Mouse (Mus musculus): ENCODE data around the gene Pltp. TPM values are rescaled to one million over a fixed set of nuclear protein-coding genes. Genes with fewer than 3 reads are reported as not detected.
"Not testable (repeated sequence)": the region's sequence is repeated elsewhere in the genome, so short reads cannot be mapped to it uniquely, and the experiment has no call there.

Pltp gene
- polyA plus RNA-seq, 1 experiment from 2014 or later: 127 TPM

GRCm38 (mm10) chr2:164813557-164813956 lies 44.0 kb downstream of the Pltp start:
- Histone ChIP-seq H3K4me2 (ENCODE audit: low read length) (no peak overlapping the region), H3K9ac (ENCODE audit: low read depth, low read length) (no peak overlapping the region), H3K27ac (ENCODE audit: low read depth, low read length) (no peak overlapping the region), H3K4me3 (ENCODE audit: low read length) (no peak overlapping the region), H3K36me3 (ENCODE audit: control insufficient read depth, insufficient read depth, low read length) (no peaks in the 10 kb centered on the region), H3K4me1 (ENCODE audit: control insufficient read depth, insufficient read depth, low read depth, low read length) (no peaks in the 10 kb centered on the region), H3K27me3 (replicated peaks; ENCODE audit: control insufficient read depth, insufficient read depth, low read length) (no peaks in the 10 kb centered on the region), H3K9me3 (ENCODE audit: control insufficient read depth, low read length) (no peaks in the 10 kb centered on the region)
- no peak for ATAC-seq
- 72% methylated on average over 2 of the region's 2 CpGs for WGBS

GRCm38 (mm10) chr2:164806614-164807013 lies 50.9 kb downstream of the Pltp start:
- no peaks in the 10 kb centered on the region for H3K9me3 ChIP-seq (ENCODE audit: control insufficient read depth, low read length)
- no peak overlapping the region for H3K4me3 ChIP-seq (ENCODE audit: low read length)
- WGBS: 83% methylated on average over 7 of the region's 7 CpGs

DNA sequence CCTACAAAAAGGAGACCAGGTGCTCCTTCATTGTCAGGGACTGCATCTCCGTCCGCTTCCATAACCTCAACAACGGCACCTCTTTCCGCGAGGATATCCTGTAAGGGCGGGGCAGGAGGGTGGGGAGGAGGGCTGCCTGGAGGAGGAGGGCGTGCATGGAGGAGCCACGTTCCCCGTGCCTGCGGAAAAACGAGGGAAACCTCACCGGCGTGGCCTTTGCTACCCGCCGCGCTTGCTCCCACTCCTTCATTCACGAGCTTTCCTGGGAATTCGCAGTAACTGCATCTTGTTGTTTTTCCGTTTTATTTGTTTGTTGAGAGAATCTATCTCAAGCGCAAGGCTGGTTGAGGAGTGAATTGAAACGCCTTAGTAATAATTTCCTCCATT lies 52.2 kb downstream of the Pltp start:
- ATAC-seq: peak; percentile 15
- Histone ChIP-seq H3K4me2 (ENCODE audit: low read length) (peak overlapping the region; percentile 72), H3K4me1 (ENCODE audit: control insufficient read depth, insufficient read depth, low read depth, low read length) (peaks cover 21% of the 10 kb centered on the region), H3K9ac (ENCODE audit: low read depth, low read length) (peak overlapping the region; percentile 75), H3K36me3 (ENCODE audit: control insufficient read depth, insufficient read depth, low read length) (no peaks in the 10 kb centered on the region), H3K4me3 (ENCODE audit: low read length) (peak overlapping the region; percentile 55), H3K27me3 (replicated peaks; ENCODE audit: control insufficient read depth, insufficient read depth, low read length) (no peaks in the 10 kb centered on the region), H3K27ac (ENCODE audit: low read depth, low read length) (peak overlapping the region; percentile 73), H3K9me3 (ENCODE audit: control insufficient read depth, low read length) (no peaks in the 10 kb centered on the region)
- WGBS: 2% methylated on average over 21 of the region's 21 CpGs

More at GRCm38 (mm10) chr2:164806614-164807013, 50.9 kb downstream of the Pltp start:
- no peak overlapping the region for H3K9ac ChIP-seq (ENCODE audit: low read depth, low read length)
- H3K27ac ChIP-seq (ENCODE audit: low read depth, low read length): no peak overlapping the region
- ATAC-seq: no peak
- no peaks in the 10 kb centered on the region for H3K27me3 ChIP-seq (replicated peaks; ENCODE audit: control insufficient read depth, insufficient read depth, low read length)
- H3K36me3 ChIP-seq (ENCODE audit: control insufficient read depth, insufficient read depth, low read length): no peaks in the 10 kb centered on the region
- peaks cover 21% of the 10 kb centered on the region for H3K4me1 ChIP-seq (ENCODE audit: control insufficient read depth, insufficient read depth, low read depth, low read length)
- peak overlapping the region; percentile 72 for H3K4me2 ChIP-seq (ENCODE audit: low read length)

- Histone ChIP-seq H3K27ac (ENCODE audit: low read depth, low read length) (peak within 1 kb of the TSS; percentile 85), H3K4me2 (ENCODE audit: low read length) (peak within 1 kb of the TSS; percentile 72), H3K4me3 (ENCODE audit: low read length) (peak within 1 kb of the TSS; percentile 55), H3K4me1 (ENCODE audit: control insufficient read depth, insufficient read depth, low read depth, low read length) (peaks cover 21% of the 10 kb centered on the region), H3K9ac (ENCODE audit: low read depth, low read length) (peak within 1 kb of the TSS; percentile 85), H3K36me3 (ENCODE audit: control insufficient read depth, insufficient read depth, low read length) (no peaks in the 10 kb centered on the region), H3K27me3 (replicated peaks; ENCODE audit: control insufficient read depth, insufficient read depth, low read length) (no peaks in the 10 kb centered on the region), H3K9me3 (ENCODE audit: control insufficient read depth, low read length) (no peaks in the 10 kb centered on the region)
- WGBS: 1% methylated on average over 47 of the region's 47 CpGs
- peak; percentile 97 for ATAC-seq
Observed at GRCm38 (mm10) chr2:164804533-164805331, 52.8 kb downstream of the Pltp start, which contains the start of the genes Acot8 and Zswim3. TSS of gene Acot8 (minus strand) at chr2:164804882. TSS of gene Zswim3 (plus strand) at chr2:164805098.

DNA sequence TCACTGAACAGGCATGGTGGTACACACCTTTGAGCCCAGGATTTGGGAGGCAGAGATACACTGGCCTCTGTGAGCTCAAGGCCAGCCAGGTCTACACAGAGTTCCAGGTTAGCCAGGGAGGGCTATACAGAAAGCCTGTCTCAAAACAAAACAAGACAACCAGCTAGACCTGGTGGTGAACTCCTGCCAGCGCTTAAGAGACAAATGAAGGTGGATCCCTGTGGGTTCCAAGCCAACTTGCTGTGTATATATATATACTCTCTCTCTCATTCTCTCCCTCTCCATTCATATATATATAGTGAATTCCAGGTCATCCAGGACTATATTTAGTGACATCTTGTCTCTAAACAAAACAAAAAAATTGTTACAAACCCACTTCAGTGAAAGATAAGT lies 53.6 kb downstream of the Pltp start:
- ATAC-seq: no peak
- Histone ChIP-seq H3K9ac (ENCODE audit: low read depth, low read length) (peak overlapping the region; percentile 85), H3K4me3 (ENCODE audit: low read length) (peak overlapping the region; percentile 55), H3K4me1 (ENCODE audit: control insufficient read depth, insufficient read depth, low read depth, low read length) (peaks cover 21% of the 10 kb centered on the region), H3K9me3 (ENCODE audit: control insufficient read depth, low read length) (no peaks in the 10 kb centered on the region), H3K27me3 (replicated peaks; ENCODE audit: control insufficient read depth, insufficient read depth, low read length) (no peaks in the 10 kb centered on the region), H3K27ac (ENCODE audit: low read depth, low read length) (no peak overlapping the region), H3K4me2 (ENCODE audit: low read length) (peak overlapping the region; percentile 68), H3K36me3 (ENCODE audit: control insufficient read depth, insufficient read depth, low read length) (no peaks in the 10 kb centered on the region)
- 67% methylated on average over 1 of the region's 1 CpGs for WGBS

DNA sequence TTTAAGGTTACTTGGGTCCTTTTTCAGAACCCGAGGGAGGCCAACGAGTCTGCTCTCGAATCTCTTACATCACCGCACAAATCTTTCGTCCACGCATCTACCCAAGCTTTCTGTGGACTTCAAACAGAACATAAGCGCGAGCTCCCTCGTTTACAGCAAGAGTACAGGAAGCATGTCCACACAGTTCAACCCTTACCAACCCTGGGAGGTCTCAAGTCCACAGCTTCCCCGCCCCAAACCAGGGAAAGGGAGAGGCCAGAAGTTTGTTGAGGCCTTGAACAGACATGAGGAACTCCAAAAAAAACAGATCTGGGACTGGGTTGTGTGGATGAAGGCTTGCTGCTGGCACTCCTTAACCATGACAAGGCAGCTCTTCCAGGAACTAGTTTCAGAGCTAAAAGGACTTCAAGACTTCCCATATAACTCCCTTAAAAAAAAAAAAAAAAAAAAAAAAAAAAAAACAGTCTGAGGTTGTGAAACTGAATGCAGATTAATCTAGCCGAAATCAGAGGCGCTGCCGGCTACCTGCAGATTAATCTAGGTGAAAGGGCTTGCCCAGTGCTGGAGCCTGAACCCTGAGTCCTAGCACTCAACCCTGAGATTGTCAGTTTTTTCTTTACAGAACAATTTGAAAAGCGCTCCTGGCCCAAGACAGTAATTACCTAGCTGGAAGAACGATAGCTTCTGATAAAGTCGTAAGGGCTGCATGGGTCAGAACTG lies 54.1 kb downstream of the Pltp start:
- peaks cover 21% of the 10 kb centered on the region for H3K4me1 ChIP-seq (ENCODE audit: control insufficient read depth, insufficient read depth, low read depth, low read length)
- H3K4me2 ChIP-seq (ENCODE audit: low read length): peak overlapping the region; percentile 68
- no peak overlapping the region; the same call in 1 of the 2 replicates for H3K9ac ChIP-seq (ENCODE audit: low read depth, low read length)
- H3K27ac ChIP-seq (ENCODE audit: low read depth, low read length): no peak overlapping the region
- H3K4me3 ChIP-seq (ENCODE audit: low read length): no peak overlapping the region; the same call in 1 of the 2 replicates
- H3K27me3 ChIP-seq (replicated peaks; ENCODE audit: control insufficient read depth, insufficient read depth, low read length): no peaks in the 10 kb centered on the region
- no peak for ATAC-seq
- H3K9me3 ChIP-seq (ENCODE audit: control insufficient read depth, low read length): no peaks in the 10 kb centered on the region
- H3K36me3 ChIP-seq (ENCODE audit: control insufficient read depth, insufficient read depth, low read length): no peaks in the 10 kb centered on the region
- 92% methylated on average over 16 of the region's 16 CpGs for WGBS

DNA sequence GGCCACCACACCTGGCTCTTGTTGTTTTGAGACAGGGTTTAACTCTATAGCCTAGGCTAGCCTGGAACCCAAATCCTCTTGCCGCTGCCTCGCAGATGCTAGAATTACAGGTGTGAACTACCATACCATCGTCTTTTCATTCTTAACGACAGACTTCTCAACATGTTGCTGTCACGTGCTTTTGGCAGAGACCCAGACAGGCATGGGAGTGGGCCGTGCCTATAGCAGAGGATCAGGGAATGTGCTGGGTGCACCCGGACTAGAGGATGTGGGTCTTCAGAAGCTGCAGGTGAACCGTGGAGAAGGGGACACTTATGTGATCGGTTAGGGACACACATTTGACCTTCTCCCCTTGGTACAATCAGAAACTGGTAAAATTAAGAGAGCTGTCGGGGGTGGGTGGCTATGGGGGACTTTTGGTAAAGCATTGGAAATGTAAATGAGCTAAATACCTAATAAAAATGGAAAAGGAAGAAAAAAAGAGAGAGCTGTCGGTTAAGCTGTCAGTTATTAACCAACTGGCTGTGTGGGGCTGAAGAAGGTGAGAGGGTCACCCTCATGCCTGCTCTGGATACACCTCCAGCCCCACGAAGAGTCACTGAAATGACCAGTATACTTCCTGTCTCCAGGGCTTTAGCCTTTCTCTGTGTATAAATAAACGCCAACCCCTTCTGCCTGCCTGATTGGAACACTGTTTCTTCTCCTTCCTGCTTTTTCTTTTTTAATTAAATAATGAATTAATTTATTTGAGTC lies 57.1 kb downstream of the Pltp start:
- Histone ChIP-seq H3K4me1 (ENCODE audit: control insufficient read depth, insufficient read depth, low read depth, low read length) (peaks cover 14% of the 10 kb centered on the region), H3K9ac (ENCODE audit: low read depth, low read length) (no peak overlapping the region), H3K4me3 (ENCODE audit: low read length) (no peak overlapping the region), H3K36me3 (ENCODE audit: control insufficient read depth, insufficient read depth, low read length) (peaks cover 4% of the 10 kb centered on the region; the same call in 1 of the 2 replicates), H3K27me3 (replicated peaks; ENCODE audit: control insufficient read depth, insufficient read depth, low read length) (no peaks in the 10 kb centered on the region), H3K4me2 (ENCODE audit: low read length) (no peak overlapping the region), H3K27ac (ENCODE audit: low read depth, low read length) (no peak overlapping the region), H3K9me3 (ENCODE audit: control insufficient read depth, low read length) (no peaks in the 10 kb centered on the region)
- no peak for ATAC-seq
- WGBS: 93% methylated on average over 13 of the region's 13 CpGs

GRCm38 (mm10) chr2:164798554-164798953 lies 59.0 kb downstream of the Pltp start:
- not testable (repeated sequence) for H3K4me1 ChIP-seq (ENCODE audit: control insufficient read depth, insufficient read depth, low read depth, low read length); H3K9ac ChIP-seq (ENCODE audit: low read depth, low read length); H3K9me3 ChIP-seq (ENCODE audit: control insufficient read depth, low read length); H3K4me3 ChIP-seq (ENCODE audit: low read length); H3K4me2 ChIP-seq (ENCODE audit: low read length); H3K27me3 ChIP-seq (replicated peaks; ENCODE audit: control insufficient read depth, insufficient read depth, low read length); H3K36me3 ChIP-seq (ENCODE audit: control insufficient read depth, insufficient read depth, low read length); ATAC-seq; H3K27ac ChIP-seq (ENCODE audit: low read depth, low read length)
- WGBS: 80% methylated on average over 6 of the region's 6 CpGs
